In genomic region chr9:65598765-65599249, GRCm38 (mm10) we compare ENCODE assay signal across 8 mouse cellular contexts. TPM values are rescaled to one million over a fixed set of nuclear protein-coding genes. Genes with fewer than 3 reads are reported as not detected.
A peak's percentile ranks its signal among the peaks of the same experiment; 100 is the strongest.
DNase-seq lines count a peak whose midpoint lies in the region; ATAC-seq and TF ChIP-seq lines count a peak whose summit lies in the region.

No protein-coding gene starts in this region.

- peaks cover 21% of the 10 kb centered on the region for H3K36me3 ChIP-seq in limb, embryonic 13.5 days

- no peak overlapping the region for H3K27ac ChIP-seq in cortical plate, adult 2 months (ENCODE audit: insufficient read depth, low read length)
- H3K27ac ChIP-seq in limb, embryonic 13.5 days: no peak overlapping the region

- ATAC-seq in limb, embryonic 13.5 days (ENCODE audit: low FRiP score, low read depth): no peak
- no peak for ATAC-seq in inflammation-experienced regulatory T-cells, adult 6 months

- DNase-seq in kidney, adult 18-20 months: peak; percentile 36
- DNase-seq in kidney, adult 11 months: no peak
- peak; percentile 88 for DNase-seq in ES-CJ7 (ENCODE audit: low read depth, low spot score)
- DNase-seq in heart, postnatal 10 days: peak; percentile 66 to 78
- DNase-seq in naive thymus-derived CD4-positive, alpha-beta T cell, adult 2 months (ENCODE audit: low read depth): peak; percentile 68

- 40% methylated on average over 9 of the region's 11 CpGs for WGBS in limb, embryonic 13.5 days

- no peak overlapping the region for H3K9ac ChIP-seq in limb, embryonic 13.5 days

- no peaks in the 10 kb centered on the region for H3K27me3 ChIP-seq in limb, embryonic 13.5 days

- TF ChIP-seq POLR2A in cortical plate, adult 2 months (IDR thresholded peaks at IDR 0.05; ENCODE audit: extremely low read depth, insufficient read depth, low read length): no peak

- TF ChIP-seq CTCF in cortical plate, adult 2 months (IDR thresholded peaks at IDR 0.05; ENCODE audit: extremely low read depth, insufficient read depth, low read length): peak; percentile 50

- H3K4me3 ChIP-seq in cortical plate, adult 2 months (ENCODE audit: insufficient read depth, low read length): no peak overlapping the region
- H3K4me3 ChIP-seq in limb, embryonic 13.5 days: no peak overlapping the region

- no peaks in the 10 kb centered on the region for H3K4me1 ChIP-seq in cortical plate, adult 2 months (ENCODE audit: control insufficient read depth, insufficient read depth, low read length)
- H3K4me1 ChIP-seq in limb, embryonic 13.5 days: no peaks in the 10 kb centered on the region

- peak overlapping the region; percentile 27; the same call in 1 of the 2 replicates for H3K4me2 ChIP-seq in limb, embryonic 13.5 days (replicated peaks)

- intact Hi-C loops in heart, postnatal 10 days (cut with DNase I): no loop called here

- H3K9me3 ChIP-seq in limb, embryonic 13.5 days: no peaks in the 10 kb centered on the region

RNA-seq across cellular contexts. Expression of gene Pif1, which starts 11.8 kb away (rescaled TPM):
- polyA plus RNA-seq in cortical plate, adult 2 months (2012; rRNA removed): 0.11 and 0.23 TPM in 2 replicates
- total RNA-seq in heart, postnatal 10 days (2021): 1 to 10 TPM; 1.9 to 2.4 TPM
- 15.1 and 16.0 TPM in 2 replicates for polyA plus RNA-seq in limb, embryonic 13.5 days (2015; fragmentation: Nextera tagmentation; extraction: Ambion mirVana)
- polyA plus RNA-seq in inflammation-experienced regulatory T-cells, adult 6 months (2017; shearing (Covaris generic)): 1 to 10 TPM in 2 of 3 experiments, under 1 TPM in 1; 0.32 to 7.4 (median 1.1) TPM

RNA-seq across cellular contexts. Expression of gene Plekho2, which starts 19.0 kb away (rescaled TPM):
- polyA plus RNA-seq in cortical plate, adult 2 months (2012; rRNA removed): 15.3 and 15.4 TPM in 2 replicates
- total RNA-seq in heart, postnatal 10 days (2021): 10 to 100 TPM; 18.3 to 21.2 TPM
- 13.9 and 16.2 TPM in 2 replicates for polyA plus RNA-seq in limb, embryonic 13.5 days (2015; fragmentation: Nextera tagmentation; extraction: Ambion mirVana)
- 10 to 100 TPM; 44.8 to 84.9 (median 55.9) TPM for polyA plus RNA-seq in inflammation-experienced regulatory T-cells, adult 6 months (2017; shearing (Covaris generic))

RNA-seq across cellular contexts. Expression of gene Rbpms2, which starts 30.6 kb away (rescaled TPM):
- 4.0 and 4.9 TPM in 2 replicates for polyA plus RNA-seq in cortical plate, adult 2 months (2012; rRNA removed)
- total RNA-seq in heart, postnatal 10 days (2021): 10 to 100 TPM; 54.4 to 57.7 TPM
- 15.3 and 16.1 TPM in 2 replicates for polyA plus RNA-seq in limb, embryonic 13.5 days (2015; fragmentation: Nextera tagmentation; extraction: Ambion mirVana)
- 1 to 10 TPM in 1 of 3 experiments, not detected in 2; 1.0 TPM for polyA plus RNA-seq in inflammation-experienced regulatory T-cells, adult 6 months (2017; shearing (Covaris generic))
